Mouse (Mus musculus) layer of hippocampus, adult 2 months (tissue): ENCODE data around the gene Pitpnm2. TPM values are rescaled to one million over a fixed set of nuclear protein-coding genes. Genes with fewer than 3 reads are reported as not detected.

Source experiments
- DNase-seq, 2 experiments: peaks; one replicate each; pipeline ENCODE4 v3.0.0; 2022; ENCODE audit warnings: low spot score in 2 of 2
- H3K27ac ChIP-seq: fragments of 200-600 bp; 2 replicates; pipeline ENCODE4 v1.8.1; 2022
- H3K4me3 ChIP-seq: fragments of 200-600 bp; 2 replicates; pipeline ENCODE4 v1.8.1; 2022; ENCODE audit warnings: mild to moderate bottlenecking
- CTCF ChIP-seq: fragments of 200-600 bp; conservative IDR thresholded peaks from 2 replicates; pipeline ENCODE4 v1.8.1; 2022; ENCODE audit warnings: antibody characterized with exemption, mild to moderate bottlenecking, moderate library complexity
- total RNA-seq, 2 experiments: library from RNA; stranded (reverse); gene quantifications; 2 replicates each; pipeline ENCODE4 v1.2.3; 2021

Pitpnm2 gene
- total RNA-seq, 2 experiments from 2014 or later, result 379 to 394 TPM

- no peak overlapping the region for H3K4me3 ChIP-seq
- 0 out of 2 replicates have a peak overlapping the region, but pooled peaks have one; percentile 32 for H3K27ac ChIP-seq
- DNase-seq, result no peak
- TF ChIP-seq CTCF, result no peak
These were observed 48.0 kb downstream of the Pitpnm2 start for GRCm38 (mm10) chr5:124201564-124201963.

DNA sequence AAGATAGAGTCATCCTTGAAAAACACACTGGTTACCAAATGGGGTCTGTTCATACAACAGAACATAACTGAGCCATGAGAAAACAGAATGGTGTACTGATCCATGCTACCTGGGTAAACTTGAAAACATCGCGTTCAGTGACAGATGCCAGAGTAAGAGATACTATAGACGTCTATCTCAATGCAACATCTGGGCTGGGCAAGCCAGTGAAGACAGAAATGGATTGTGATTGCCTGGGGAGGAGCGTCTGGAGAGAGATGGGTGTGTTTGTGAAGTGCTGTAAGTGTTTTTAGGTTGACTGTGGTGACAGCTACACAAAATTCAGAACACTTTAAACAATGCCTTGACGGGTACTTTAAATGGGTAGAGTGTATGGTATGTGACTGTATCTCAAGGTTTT lies 48.7 kb downstream of the Pitpnm2 start:
- H3K4me3 ChIP-seq, result no peak overlapping the region
- DNase-seq, result no peak
- no peak for TF ChIP-seq CTCF
- no peak overlapping the region for H3K27ac ChIP-seq

DNA sequence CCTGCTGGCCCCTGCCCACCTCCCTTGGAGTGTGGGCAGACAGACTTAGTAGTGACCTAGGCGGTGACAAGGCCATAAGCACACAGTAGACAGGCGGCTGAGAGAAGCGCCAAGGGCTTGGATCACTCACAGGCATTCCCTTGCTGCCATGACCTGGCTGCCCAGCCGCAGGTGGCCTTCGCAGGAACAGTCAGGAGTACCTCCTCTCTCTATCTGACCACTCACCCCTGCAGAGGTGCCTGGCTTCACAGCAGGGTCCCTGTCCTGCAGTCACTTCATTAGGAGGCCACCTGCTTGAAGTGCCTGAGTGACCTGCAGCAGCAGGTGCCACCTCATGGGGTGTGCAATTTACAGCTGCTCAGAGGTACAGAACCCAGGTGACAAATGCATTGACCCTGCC lies 50.4 kb downstream of the Pitpnm2 start:
- TF ChIP-seq CTCF, result no peak
- no peak for DNase-seq
- Histone ChIP-seq H3K27ac (no peak overlapping the region), H3K4me3 (no peak overlapping the region)

DNA sequence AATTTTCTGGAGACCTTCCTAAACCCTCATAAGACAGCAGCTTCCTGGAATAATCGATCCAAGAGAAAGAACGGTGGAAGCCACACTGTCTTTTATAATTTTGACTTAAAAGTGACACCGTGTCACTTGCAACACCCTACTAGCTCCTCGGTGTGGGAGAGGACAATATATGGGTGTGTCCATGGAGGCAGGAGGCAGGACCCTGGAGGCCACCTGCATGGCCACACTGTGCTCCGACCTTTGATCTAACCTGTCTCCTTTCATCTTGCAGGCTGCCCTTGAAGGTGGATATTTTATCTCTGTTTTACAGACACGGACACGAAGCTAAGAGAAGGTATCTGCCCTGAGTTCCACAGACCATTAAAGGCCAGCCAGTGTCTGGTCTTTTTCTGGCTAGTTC lies 51.1 kb downstream of the Pitpnm2 start:
- H3K27ac ChIP-seq, result no peak overlapping the region
- no peak for DNase-seq
- TF ChIP-seq CTCF, result no peak
- no peak overlapping the region for H3K4me3 ChIP-seq

DNA sequence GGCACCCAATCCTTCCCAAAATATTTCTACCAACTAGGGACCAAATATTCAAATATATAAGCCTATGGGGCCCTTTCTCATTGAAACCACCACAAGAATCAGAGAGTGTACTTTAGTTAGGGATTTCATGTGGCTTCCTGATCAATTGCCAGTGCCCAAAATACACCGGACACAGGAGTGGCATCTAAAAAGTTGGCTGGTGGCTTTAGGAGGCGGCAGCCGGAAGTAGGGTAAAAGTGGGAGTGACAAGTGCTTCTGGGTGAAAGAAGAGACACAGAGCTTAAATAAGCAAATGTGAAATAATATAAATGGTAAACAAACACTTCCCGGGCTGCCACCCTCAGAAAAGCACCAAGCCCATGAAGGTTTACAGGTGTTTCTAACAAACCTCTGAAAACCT lies 53.5 kb downstream of the Pitpnm2 start:
- H3K27ac ChIP-seq, result no peak overlapping the region
- DNase-seq, result no peak
- TF ChIP-seq CTCF, result no peak
- H3K4me3 ChIP-seq, result no peak overlapping the region

GRCm38 (mm10) chr5:124194386-124195084 lies 55.0 kb downstream of the Pitpnm2 start:
- no peak for DNase-seq
- TF ChIP-seq CTCF, result no peak
- H3K4me3 ChIP-seq, result no peak overlapping the region
- peak overlapping the region; percentile 97 for H3K27ac ChIP-seq

- DNase-seq, result no peak
- no peak for TF ChIP-seq CTCF
- Histone ChIP-seq H3K27ac (peak overlapping the region; percentile 97), H3K4me3 (peak overlapping the region; percentile 3; the same call in 1 of the 2 replicates)
These were observed 56.1 kb downstream of the Pitpnm2 start for GRCm38 (mm10) chr5:124193286-124194112.

DNA sequence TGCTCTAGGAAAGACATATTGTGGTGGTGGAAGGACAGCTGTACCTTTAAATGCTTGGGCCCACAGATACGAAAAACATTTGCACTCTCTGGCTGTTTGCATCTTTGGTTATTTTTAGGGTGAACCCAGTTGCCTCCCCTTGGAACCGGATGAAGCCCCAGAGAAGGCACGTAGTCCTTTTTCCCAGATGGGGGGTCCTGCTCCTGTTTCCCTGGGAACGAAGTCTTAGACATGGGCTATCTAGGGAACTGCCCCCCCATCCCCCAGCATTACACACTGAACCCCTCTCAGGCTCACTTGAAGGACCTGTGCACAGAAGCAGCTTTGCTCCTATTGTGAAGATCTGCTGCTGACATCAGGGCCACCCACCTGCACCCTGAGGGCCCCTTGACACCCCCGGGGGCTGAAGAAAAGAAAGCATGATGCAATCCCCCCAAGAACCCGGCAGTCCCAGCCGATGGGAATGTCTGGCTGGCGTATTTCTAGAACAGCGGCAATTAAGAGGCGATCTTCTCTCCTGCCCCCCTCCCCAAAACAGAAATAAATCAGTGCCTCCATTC lies 56.8 kb downstream of the Pitpnm2 start:
- TF ChIP-seq CTCF, result no peak
- no peak for DNase-seq
- H3K27ac ChIP-seq, result peak overlapping the region; percentile 97
- H3K4me3 ChIP-seq, result no peak overlapping the region; the same call in 1 of the 2 replicates

GRCm38 (mm10) chr5:124192251-124192710 lies 57.3 kb downstream of the Pitpnm2 start:
- Histone ChIP-seq H3K27ac (peak overlapping the region; percentile 97), H3K4me3 (no peak overlapping the region)
- TF ChIP-seq CTCF, result no peak
- DNase-seq, result no peak

DNA sequence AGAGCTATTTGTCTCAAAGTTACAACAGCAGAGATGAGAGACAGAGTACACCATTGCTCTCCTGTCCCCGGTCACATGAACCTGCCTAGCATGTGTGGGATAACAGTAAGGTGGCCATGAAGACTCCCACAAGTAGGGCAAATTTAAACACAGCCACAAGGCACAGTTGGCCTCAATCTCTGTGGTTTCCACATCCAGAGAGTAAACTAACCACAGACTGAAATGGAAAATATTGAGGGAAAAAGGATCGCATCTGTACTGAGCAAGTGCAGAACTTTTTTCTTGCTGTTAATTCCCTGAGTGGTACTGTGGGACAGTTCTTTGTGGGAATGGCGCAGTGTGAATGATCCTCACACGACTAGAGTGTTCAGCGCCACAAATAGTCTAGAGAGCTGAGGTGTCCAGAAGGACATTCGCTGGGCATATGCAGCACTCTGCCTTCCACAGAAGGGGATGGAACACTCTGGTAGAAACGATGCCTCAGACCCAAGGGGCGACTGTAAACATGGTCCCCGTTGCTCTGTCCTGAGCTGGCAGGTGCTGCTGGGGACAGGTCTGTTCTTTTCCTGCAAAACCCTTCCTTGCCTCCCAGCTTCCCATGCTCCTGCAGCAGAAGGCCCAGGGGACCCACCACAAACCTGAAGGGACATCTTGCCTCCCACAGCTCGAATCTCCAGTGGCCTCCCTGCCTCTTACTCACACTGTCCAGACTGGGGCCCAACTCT lies 59.3 kb downstream of the Pitpnm2 start:
- Histone ChIP-seq H3K4me3 (no peak overlapping the region), H3K27ac (peak overlapping the region; percentile 97)
- TF ChIP-seq CTCF, result no peak
- no peak for DNase-seq

DNA sequence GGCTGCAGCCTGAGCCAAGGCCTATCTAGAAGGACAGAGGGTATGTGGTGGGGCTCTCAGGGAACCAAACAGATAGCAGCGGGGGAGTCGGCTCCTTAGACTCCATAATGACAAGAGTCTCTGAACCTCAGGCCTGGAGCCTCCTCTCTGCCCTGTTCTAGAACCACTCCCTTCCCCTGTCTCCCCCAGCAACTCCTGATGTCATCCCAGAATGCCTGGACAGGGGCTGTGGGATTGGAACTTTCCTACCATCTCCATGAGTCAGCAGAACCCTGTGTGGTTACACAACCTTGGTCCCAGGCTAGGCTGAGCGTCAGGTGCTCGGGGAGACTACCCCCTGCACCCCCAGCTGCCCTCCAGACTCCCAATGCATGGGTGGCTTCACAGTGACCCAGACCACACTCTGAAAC lies 60.0 kb downstream of the Pitpnm2 start:
- no peak for TF ChIP-seq CTCF
- Histone ChIP-seq H3K27ac (peak overlapping the region; percentile 97), H3K4me3 (no peak overlapping the region)
- no peak for DNase-seq

DNA sequence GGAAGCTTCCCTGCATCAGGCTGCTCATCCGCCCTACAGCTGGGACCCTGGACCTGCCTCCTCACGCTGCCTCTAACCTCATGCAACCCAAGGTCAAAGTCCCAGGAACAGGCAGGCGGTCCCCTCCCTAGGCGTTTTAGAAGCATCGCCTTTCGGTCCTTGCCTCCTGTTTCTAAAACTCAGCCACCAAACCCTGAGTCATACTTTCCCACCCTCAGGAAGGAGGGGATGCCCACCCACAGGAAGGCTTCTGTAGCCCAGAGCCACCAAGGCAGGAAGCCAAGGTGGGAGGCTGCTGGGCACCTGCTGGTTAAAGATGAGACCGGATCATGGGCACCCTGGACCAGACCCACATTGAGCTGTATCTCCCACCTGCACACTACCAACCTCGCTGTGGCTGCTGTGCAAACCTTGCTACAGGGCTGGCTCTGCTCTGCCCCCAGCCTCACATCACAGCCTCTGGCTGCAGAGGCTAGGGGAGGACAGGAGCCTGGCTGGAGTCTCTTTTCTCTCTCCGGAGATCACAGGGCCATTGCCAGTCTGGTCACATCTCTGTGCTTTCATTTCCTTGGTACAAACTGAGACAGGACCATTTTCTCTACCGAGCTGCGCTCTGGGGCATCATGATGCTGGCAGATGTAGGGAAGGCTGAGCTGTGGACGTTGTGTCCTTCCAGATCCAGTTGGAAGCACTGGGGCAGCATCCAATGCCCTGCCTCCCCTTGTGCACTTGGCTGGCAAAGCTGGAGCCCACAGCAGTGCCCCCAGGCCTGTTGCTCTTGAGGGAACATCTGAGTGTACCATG lies 61.9 kb downstream of the Pitpnm2 start:
- H3K27ac ChIP-seq, result peak overlapping the region; percentile 97
- peak; percentile 45 to 59 for DNase-seq
- no peak for TF ChIP-seq CTCF
- H3K4me3 ChIP-seq, result peak overlapping the region; percentile 80
